Mouse (Mus musculus) myocyte (in vitro differentiated cells): ENCODE data around the gene Sh3kbp1. TPM values are rescaled to one million over a fixed set of nuclear protein-coding genes. Genes with fewer than 3 reads are reported as not detected.
A peak's percentile ranks its signal among the peaks of the same experiment; 100 is the strongest.

ENCODE experiments used
- H3K27me3 ChIP-seq: one replicate; pipeline ENCODE4 v1.6.1; 2011; ENCODE audit not compliant: control insufficient read depth, insufficient read depth, insufficient read length
- H3K36me3 ChIP-seq: one replicate; pipeline ENCODE4 v1.6.1; 2011; ENCODE audit not compliant: control insufficient read depth, insufficient read depth
- H3K4me2 ChIP-seq: one replicate; pipeline ENCODE4 v1.6.1; 2011; ENCODE audit warnings: low read depth, control low read depth
- H3K4me3 ChIP-seq: one replicate; pipeline ENCODE4 v1.5.1; 2011; ENCODE audit warnings: mild to moderate bottlenecking, control low read depth, moderate library complexity
- H3K79me2 ChIP-seq: one replicate; pipeline ENCODE4 v1.6.1; 2011; ENCODE audit not compliant: control insufficient read depth, insufficient read depth
- H3ac ChIP-seq: one replicate; pipeline ENCODE4 v1.6.1; 2011; ENCODE audit not compliant: control insufficient read depth, insufficient read length
- CEBPB ChIP-seq: IDR thresholded peaks from 2 replicates; pipeline ENCODE4 v1.6.1; 2011; ENCODE audit warnings: mild to moderate bottlenecking, moderate library complexity; ENCODE audit not compliant: poor library complexity, insufficient read depth, severe bottlenecking
- E2F4 ChIP-seq: IDR thresholded peaks from one replicate; pipeline ENCODE4 v1.6.1; 2011; ENCODE audit warnings: mild to moderate bottlenecking, control low read depth, moderate library complexity; ENCODE audit not compliant: insufficient read depth
- MAX ChIP-seq: IDR thresholded peaks from one replicate; pipeline ENCODE4 v1.6.1; 2011; ENCODE audit warnings: low read depth, mild to moderate bottlenecking, control low read depth
- MYOD1 ChIP-seq, 3 experiments: IDR thresholded peaks; one replicate each; pipeline ENCODE4 v1.6.1; 2011; ENCODE audit warnings: control low read depth in 2 of 3, low read depth in 2 of 3, mild to moderate bottlenecking in 2 of 3, moderate library complexity in 1 of 3; ENCODE audit not compliant: insufficient read length in 2 of 3, control insufficient read depth in 1 of 3
- MYOG ChIP-seq, 3 experiments: IDR thresholded peaks; one replicate each; pipeline ENCODE4 v1.6.1; 2011; ENCODE audit warnings: control low read depth in 2 of 3, low read depth in 2 of 3, mild to moderate bottlenecking in 2 of 3; ENCODE audit not compliant: insufficient read length in 2 of 3, control insufficient read depth in 1 of 3, insufficient read depth in 1 of 3
- POLR2A ChIP-seq: IDR thresholded peaks from one replicate; pipeline ENCODE4 v1.6.1; 2011; ENCODE audit warnings: low read depth, mild to moderate bottlenecking, control low read depth, moderate library complexity; ENCODE audit not compliant: insufficient read length
- POLR2AphosphoS2 ChIP-seq: IDR thresholded peaks from one replicate; pipeline ENCODE4 v1.6.1; 2011; ENCODE audit warnings: low read depth, control low read depth; ENCODE audit not compliant: insufficient read length
- REST ChIP-seq: IDR thresholded peaks from one replicate; pipeline ENCODE4 v1.6.1; 2011; ENCODE audit warnings: mild to moderate bottlenecking, control low read depth, moderate library complexity; ENCODE audit not compliant: insufficient read depth, insufficient read length
- SRF ChIP-seq: IDR thresholded peaks from one replicate; pipeline ENCODE4 v1.6.1; 2011; ENCODE audit warnings: low read depth; ENCODE audit not compliant: control insufficient read depth, insufficient read length
- TCF12 ChIP-seq: IDR thresholded peaks from one replicate; pipeline ENCODE4 v1.6.1; 2011; ENCODE audit warnings: mild to moderate bottlenecking, control low read depth; ENCODE audit not compliant: poor library complexity, insufficient read depth, severe bottlenecking
- TCF3 ChIP-seq: IDR thresholded peaks from one replicate; pipeline ENCODE4 v1.6.1; 2011; ENCODE audit warnings: low read depth, control low read depth; ENCODE audit not compliant: insufficient read length
- USF1 ChIP-seq: IDR thresholded peaks from one replicate; pipeline ENCODE4 v1.6.1; 2011; ENCODE audit warnings: low read depth, mild to moderate bottlenecking, control low read depth, moderate library complexity
- polyA plus RNA-seq: library from polyadenylated mRNA; unstranded; fragments of >200 nt; fragmentation: generic; extraction: Trizol; gene quantifications from one replicate; pipeline ENCODE4 v1.2.1, GENCODE M21; 2012; ENCODE audit warnings: missing spikeins

The Sh3kbp1 gene
- polyA plus RNA-seq, 1 experiment, result 31.7 TPM

GRCm38 (mm10) chrX:159817508-159817907 lies 190.4 kb downstream of the Sh3kbp1 start:
- Histone ChIP-seq H3K27me3 (no peaks in the 10 kb centered on the region), H3K4me2 (no peak overlapping the region), H3K36me3 (no peaks in the 10 kb centered on the region), H3K79me2 (peaks cover 1% of the 10 kb centered on the region), H3K4me3 (no peak overlapping the region), H3ac (no peak overlapping the region)
- TF ChIP-seq USF1 (no peak), TCF12 (no peak), TCF3 (no peak), MYOG (IDR thresholded peaks at IDR 0.05; ENCODE audit: control insufficient read depth in 1 of 3, insufficient read depth in 1 of 3, insufficient read length in 2 of 3, low read depth in 2 of 3) (no peak), POLR2AphosphoS2 (no peak)

- H3K79me2 ChIP-seq, result no peaks in the 10 kb centered on the region
- TF ChIP-seq MAX (no peak), CEBPB (no peak), REST (no peak), E2F4 (no peak), MYOG (IDR thresholded peaks at IDR 0.05; ENCODE audit: control insufficient read depth in 1 of 3, insufficient read depth in 1 of 3, insufficient read length in 2 of 3, low read depth in 2 of 3) (no peak), POLR2AphosphoS2 (no peak), USF1 (no peak), SRF (no peak), MYOD1 (IDR thresholded peaks at IDR 0.05; ENCODE audit: control insufficient read depth in 1 of 3, insufficient read length in 2 of 3, low read depth in 2 of 3) (no peak), POLR2A (no peak), TCF12 (no peak)
- no peak overlapping the region for H3ac ChIP-seq
- H3K4me3 ChIP-seq, result no peak overlapping the region
- no peaks in the 10 kb centered on the region for H3K27me3 ChIP-seq
- no peaks in the 10 kb centered on the region for H3K36me3 ChIP-seq
- H3K4me2 ChIP-seq, result no peak overlapping the region
Measured at GRCm38 (mm10) chrX:159828135-159828534, 201.1 kb downstream of the Sh3kbp1 start.

- Histone ChIP-seq H3K27me3 (no peaks in the 10 kb centered on the region), H3K4me2 (no peak overlapping the region), H3K79me2 (no peaks in the 10 kb centered on the region), H3K36me3 (no peaks in the 10 kb centered on the region), H3ac (no peak overlapping the region), H3K4me3 (no peak overlapping the region)
- no peak for TF ChIP-seq E2F4
- no peak for TF ChIP-seq SRF
- 0 out of 2 replicates have a peak, but pooled peaks have one; percentile 22 for TF ChIP-seq CEBPB
Measured at GRCm38 (mm10) chrX:159829192-159829852, 202.2 kb downstream of the Sh3kbp1 start.

GRCm38 (mm10) chrX:159831176-159831575 lies 204.1 kb downstream of the Sh3kbp1 start:
- Histone ChIP-seq H3ac (no peak overlapping the region), H3K36me3 (no peaks in the 10 kb centered on the region), H3K79me2 (no peaks in the 10 kb centered on the region), H3K4me2 (no peak overlapping the region), H3K27me3 (no peaks in the 10 kb centered on the region), H3K4me3 (no peak overlapping the region)
- TF ChIP-seq TCF3, result no peak
- TF ChIP-seq REST, result no peak
- TF ChIP-seq MYOD1 (IDR thresholded peaks at IDR 0.05; ENCODE audit: control insufficient read depth in 1 of 3, insufficient read length in 2 of 3, low read depth in 2 of 3), result no peak
- no peak for TF ChIP-seq CEBPB
- TF ChIP-seq POLR2A, result no peak
- TF ChIP-seq TCF12, result no peak
- TF ChIP-seq MYOG (IDR thresholded peaks at IDR 0.05; ENCODE audit: control insufficient read depth in 1 of 3, insufficient read depth in 1 of 3, insufficient read length in 2 of 3, low read depth in 2 of 3), result no peak
- TF ChIP-seq USF1, result no peak
- TF ChIP-seq SRF, result no peak
- TF ChIP-seq POLR2AphosphoS2, result no peak
- TF ChIP-seq E2F4, result no peak

- TF ChIP-seq USF1, result no peak
- TF ChIP-seq MAX, result no peak
- no peak for TF ChIP-seq MYOG (IDR thresholded peaks at IDR 0.05; ENCODE audit: control insufficient read depth in 1 of 3, insufficient read depth in 1 of 3, insufficient read length in 2 of 3, low read depth in 2 of 3)
- TF ChIP-seq POLR2AphosphoS2, result no peak
- no peak for TF ChIP-seq E2F4
- TF ChIP-seq REST, result no peak
- no peak for TF ChIP-seq TCF12
- Histone ChIP-seq H3K27me3 (no peaks in the 10 kb centered on the region), H3K79me2 (peaks cover 6% of the 10 kb centered on the region), H3K4me2 (no peak overlapping the region), H3ac (no peak overlapping the region), H3K36me3 (no peaks in the 10 kb centered on the region), H3K4me3 (no peak overlapping the region)
Measured at GRCm38 (mm10) chrX:159835239-159835638, 208.2 kb downstream of the Sh3kbp1 start.
